Mouse (Mus musculus): ENCODE data around the gene Slc9a2. TPM values are rescaled to one million over a fixed set of nuclear protein-coding genes. Genes with fewer than 3 reads are reported as not detected.
"Not testable (repeated sequence)": the region's sequence is repeated elsewhere in the genome, so short reads cannot be mapped to it uniquely, and the experiment has no call there.

The Slc9a2 gene
- polyA plus RNA-seq, 1 experiment from 2014 or later = not detected

GRCm38 (mm10) chr1:40728636-40729035, 48.3 kb downstream of the Slc9a2 start:
- H3K9ac ChIP-seq = no peak overlapping the region
- 96% methylated on average over 1 of the region's 1 CpGs for WGBS
- H3K27me3 ChIP-seq = no peaks in the 10 kb centered on the region
- no peaks in the 10 kb centered on the region for H3K9me3 ChIP-seq
- no peaks in the 10 kb centered on the region for H3K4me1 ChIP-seq (replicated peaks)
- ATAC-seq (ENCODE audit: low FRiP score) = no peak
- no peak overlapping the region for H3K4me2 ChIP-seq
- H3K27ac ChIP-seq = no peak overlapping the region
- H3K4me3 ChIP-seq = no peak overlapping the region
- no peaks in the 10 kb centered on the region for H3K36me3 ChIP-seq

GRCm38 (mm10) chr1:40737671-40738070, 57.3 kb downstream of the Slc9a2 start:
- Histone ChIP-seq H3K4me3 (no peak overlapping the region), H3K27ac (no peak overlapping the region), H3K9ac (no peak overlapping the region), H3K27me3 (no peaks in the 10 kb centered on the region), H3K4me1 (replicated peaks) (no peaks in the 10 kb centered on the region), H3K9me3 (no peaks in the 10 kb centered on the region), H3K4me2 (no peak overlapping the region), H3K36me3 (no peaks in the 10 kb centered on the region)
- no peak for ATAC-seq (ENCODE audit: low FRiP score)
- WGBS = 83% methylated on average over 8 of the region's 8 CpGs

GRCm38 (mm10) chr1:40738246-40738645, 57.9 kb downstream of the Slc9a2 start:
- not testable (repeated sequence) for H3K9ac ChIP-seq; H3K27ac ChIP-seq; H3K9me3 ChIP-seq; H3K4me3 ChIP-seq; H3K27me3 ChIP-seq; ATAC-seq (ENCODE audit: low FRiP score); H3K4me2 ChIP-seq; H3K4me1 ChIP-seq (replicated peaks); H3K36me3 ChIP-seq
- 98% methylated on average over 9 of the region's 9 CpGs for WGBS

GRCm38 (mm10) chr1:40740739-40741138, 60.4 kb downstream of the Slc9a2 start:
- 83% methylated on average over 2 of the region's 2 CpGs for WGBS
- no peaks in the 10 kb centered on the region for H3K4me1 ChIP-seq (replicated peaks)
- ATAC-seq (ENCODE audit: low FRiP score) = no peak
- no peak overlapping the region for H3K9ac ChIP-seq
- no peak overlapping the region for H3K27ac ChIP-seq
- H3K36me3 ChIP-seq = no peaks in the 10 kb centered on the region
- H3K4me2 ChIP-seq = no peak overlapping the region
- H3K9me3 ChIP-seq = no peaks in the 10 kb centered on the region
- H3K27me3 ChIP-seq = no peaks in the 10 kb centered on the region
- H3K4me3 ChIP-seq = no peak overlapping the region

- H3K9me3 ChIP-seq = no peaks in the 10 kb centered on the region
- WGBS = 89% methylated on average over 5 of the region's 5 CpGs
- H3K9ac ChIP-seq = no peak overlapping the region
Observed at GRCm38 (mm10) chr1:40746089-40746488, 65.7 kb downstream of the Slc9a2 start.

GRCm38 (mm10) chr1:40759751-40760445, 79.5 kb downstream of the Slc9a2 start:
- ATAC-seq (ENCODE audit: low FRiP score) = no peak
- Histone ChIP-seq H3K4me3 (no peak overlapping the region), H3K9me3 (no peaks in the 10 kb centered on the region), H3K36me3 (no peaks in the 10 kb centered on the region), H3K4me1 (replicated peaks) (no peaks in the 10 kb centered on the region), H3K27me3 (no peaks in the 10 kb centered on the region), H3K4me2 (no peak overlapping the region), H3K27ac (no peak overlapping the region), H3K9ac (no peak overlapping the region)
- 90% methylated on average over 6 of the region's 6 CpGs for WGBS

More at GRCm38 (mm10) chr1:40746089-40746488, 65.7 kb downstream of the Slc9a2 start:
- ATAC-seq (ENCODE audit: low FRiP score) = no peak
- Histone ChIP-seq H3K4me2 (no peak overlapping the region), H3K4me1 (replicated peaks) (no peaks in the 10 kb centered on the region), H3K27me3 (no peaks in the 10 kb centered on the region), H3K36me3 (no peaks in the 10 kb centered on the region), H3K27ac (no peak overlapping the region), H3K4me3 (no peak overlapping the region)

GRCm38 (mm10) chr1:40764042-40764441, 83.7 kb downstream of the Slc9a2 start:
- Histone ChIP-seq H3K36me3 (no peaks in the 10 kb centered on the region), H3K9ac (no peak overlapping the region), H3K4me2 (no peak overlapping the region), H3K27ac (no peak overlapping the region), H3K4me1 (replicated peaks) (no peaks in the 10 kb centered on the region), H3K9me3 (no peaks in the 10 kb centered on the region), H3K27me3 (no peaks in the 10 kb centered on the region), H3K4me3 (no peak overlapping the region)
- no peak for ATAC-seq (ENCODE audit: low FRiP score)
- 63% methylated on average over 1 of the region's 1 CpGs for WGBS

GRCm38 (mm10) chr1:40764701-40765275, 84.4 kb downstream of the Slc9a2 start:
- H3K9me3 ChIP-seq = no peaks in the 10 kb centered on the region
- WGBS = 92% methylated on average over 15 of the region's 15 CpGs

GRCm38 (mm10) chr1:40765521-40765920, 85.1 kb downstream of the Slc9a2 start:
- Histone ChIP-seq H3K4me2 (no peak overlapping the region), H3K9ac (no peak overlapping the region), H3K36me3 (no peaks in the 10 kb centered on the region), H3K4me3 (no peak overlapping the region), H3K27ac (no peak overlapping the region), H3K27me3 (no peaks in the 10 kb centered on the region), H3K4me1 (replicated peaks) (peaks cover 5% of the 10 kb centered on the region; the same call in 1 of the 2 replicates), H3K9me3 (no peaks in the 10 kb centered on the region)
- no peak for ATAC-seq (ENCODE audit: low FRiP score)
- 90% methylated on average over 12 of the region's 12 CpGs for WGBS

More at GRCm38 (mm10) chr1:40764701-40765275, 84.4 kb downstream of the Slc9a2 start:
- Histone ChIP-seq H3K9ac (no peak overlapping the region), H3K4me3 (no peak overlapping the region), H3K4me1 (replicated peaks) (peaks cover 5% of the 10 kb centered on the region; the same call in 1 of the 2 replicates), H3K4me2 (no peak overlapping the region), H3K27me3 (no peaks in the 10 kb centered on the region), H3K36me3 (no peaks in the 10 kb centered on the region), H3K27ac (no peak overlapping the region)
- ATAC-seq (ENCODE audit: low FRiP score) = no peak

GRCm38 (mm10) chr1:40767588-40767987, 87.2 kb downstream of the Slc9a2 start:
- no peak for ATAC-seq (ENCODE audit: low FRiP score)
- H3K4me1 ChIP-seq (replicated peaks) = peaks cover 5% of the 10 kb centered on the region; the same call in 1 of the 2 replicates
- H3K27ac ChIP-seq = no peak overlapping the region
- H3K4me3 ChIP-seq = no peak overlapping the region
- H3K4me2 ChIP-seq = no peak overlapping the region
- 92% methylated on average over 18 of the region's 18 CpGs for WGBS
- no peak overlapping the region for H3K9ac ChIP-seq
- no peaks in the 10 kb centered on the region; the same call in 1 of the 2 replicates for H3K36me3 ChIP-seq
- no peaks in the 10 kb centered on the region for H3K9me3 ChIP-seq
- H3K27me3 ChIP-seq = no peaks in the 10 kb centered on the region

- ATAC-seq (ENCODE audit: low FRiP score) = no peak
- H3K27me3 ChIP-seq = no peaks in the 10 kb centered on the region
- 27% methylated on average over 6 of the region's 6 CpGs for WGBS
- peaks cover 5% of the 10 kb centered on the region; the same call in 1 of the 2 replicates for H3K4me1 ChIP-seq (replicated peaks)
- H3K9ac ChIP-seq = no peak overlapping the region
- H3K36me3 ChIP-seq = peaks cover 9% of the 10 kb centered on the region
- no peak overlapping the region for H3K4me3 ChIP-seq
- H3K4me2 ChIP-seq = no peak overlapping the region
- H3K27ac ChIP-seq = no peak overlapping the region
- H3K9me3 ChIP-seq = no peaks in the 10 kb centered on the region
Observed at GRCm38 (mm10) chr1:40768606-40769005, 88.2 kb downstream of the Slc9a2 start.

GRCm38 (mm10) chr1:40769331-40769894, 89.0 kb downstream of the Slc9a2 start:
- ATAC-seq (ENCODE audit: low FRiP score) = no peak
- Histone ChIP-seq H3K27ac (no peak overlapping the region), H3K27me3 (no peaks in the 10 kb centered on the region), H3K4me2 (no peak overlapping the region), H3K36me3 (peaks cover 17% of the 10 kb centered on the region), H3K4me3 (no peak overlapping the region), H3K9me3 (no peaks in the 10 kb centered on the region), H3K9ac (no peak overlapping the region), H3K4me1 (replicated peaks) (peaks cover 5% of the 10 kb centered on the region; the same call in 1 of the 2 replicates)
- 56% methylated on average over 4 of the region's 4 CpGs for WGBS
